Mouse (Mus musculus): ENCODE measurements around the gene Sh3rf1. TPM values are rescaled to one million over a fixed set of nuclear protein-coding genes. Genes with fewer than 3 reads are reported as not detected.

The Sh3rf1 gene
- polyA plus RNA-seq, 1 experiment, result 5.5 TPM

- H3K4me3 ChIP-seq (replicated peaks; ENCODE audit: insufficient read depth, low read depth, low read length), result no peak overlapping the region
- WGBS, result 68% methylated on average over 20 of the region's 20 CpGs
- DNase-seq, result no peak
- no peak overlapping the region for H3K27ac ChIP-seq (ENCODE audit: insufficient read depth, low read length)
- TF ChIP-seq POLR2A (IDR thresholded peaks at IDR 0.05; ENCODE audit: borderline replicate concordance, insufficient read depth, low read length) (no peak), CTCF (IDR thresholded peaks at IDR 0.05; ENCODE audit: borderline replicate concordance, insufficient read depth, low read depth, low read length) (no peak)
- peaks cover 3% of the 10 kb centered on the region; the same call in 1 of the 2 replicates for H3K27me3 ChIP-seq (ENCODE audit: control insufficient read depth, insufficient read depth, low read length)
- peaks cover 4% of the 10 kb centered on the region; the same call in 1 of the 2 replicates for H3K4me1 ChIP-seq (ENCODE audit: control insufficient read depth, insufficient read depth, low read length)
These were observed 2.1 kb downstream of the Sh3rf1 start for GRCm38 (mm10) chr8:61225581-61226395.

GRCm38 (mm10) chr8:61226632-61227031 is 3.0 kb downstream of the Sh3rf1 start:
- WGBS, result 93% methylated on average over 5 of the region's 5 CpGs
- DNase-seq, result no peak
- TF ChIP-seq CTCF (IDR thresholded peaks at IDR 0.05; ENCODE audit: borderline replicate concordance, insufficient read depth, low read depth, low read length), result no peak
- no peak for TF ChIP-seq POLR2A (IDR thresholded peaks at IDR 0.05; ENCODE audit: borderline replicate concordance, insufficient read depth, low read length)
- Histone ChIP-seq H3K27ac (ENCODE audit: insufficient read depth, low read length) (no peak overlapping the region), H3K4me1 (ENCODE audit: control insufficient read depth, insufficient read depth, low read length) (peaks cover 4% of the 10 kb centered on the region; the same call in 1 of the 2 replicates), H3K27me3 (ENCODE audit: control insufficient read depth, insufficient read depth, low read length) (peaks cover 3% of the 10 kb centered on the region; the same call in 1 of the 2 replicates), H3K4me3 (replicated peaks; ENCODE audit: insufficient read depth, low read depth, low read length) (no peak overlapping the region)

GRCm38 (mm10) chr8:61228678-61229077 is 5.0 kb downstream of the Sh3rf1 start:
- no peak for TF ChIP-seq CTCF (IDR thresholded peaks at IDR 0.05; ENCODE audit: borderline replicate concordance, insufficient read depth, low read depth, low read length)
- TF ChIP-seq POLR2A (IDR thresholded peaks at IDR 0.05; ENCODE audit: borderline replicate concordance, insufficient read depth, low read length), result no peak
- Histone ChIP-seq H3K4me1 (ENCODE audit: control insufficient read depth, insufficient read depth, low read length) (peaks cover 4% of the 10 kb centered on the region; the same call in 1 of the 2 replicates), H3K4me3 (replicated peaks; ENCODE audit: insufficient read depth, low read depth, low read length) (no peak overlapping the region), H3K27ac (ENCODE audit: insufficient read depth, low read length) (no peak overlapping the region), H3K27me3 (ENCODE audit: control insufficient read depth, insufficient read depth, low read length) (peaks cover 3% of the 10 kb centered on the region; the same call in 1 of the 2 replicates)
- 78% methylated on average over 8 of the region's 8 CpGs for WGBS
- DNase-seq, result no peak

- no peak overlapping the region for H3K27ac ChIP-seq (ENCODE audit: insufficient read depth, low read length)
- 83% methylated on average over 12 of the region's 12 CpGs for WGBS
- no peak overlapping the region for H3K4me3 ChIP-seq (replicated peaks; ENCODE audit: insufficient read depth, low read depth, low read length)
These were observed 6.0 kb downstream of the Sh3rf1 start for GRCm38 (mm10) chr8:61229511-61230195.

DNA sequence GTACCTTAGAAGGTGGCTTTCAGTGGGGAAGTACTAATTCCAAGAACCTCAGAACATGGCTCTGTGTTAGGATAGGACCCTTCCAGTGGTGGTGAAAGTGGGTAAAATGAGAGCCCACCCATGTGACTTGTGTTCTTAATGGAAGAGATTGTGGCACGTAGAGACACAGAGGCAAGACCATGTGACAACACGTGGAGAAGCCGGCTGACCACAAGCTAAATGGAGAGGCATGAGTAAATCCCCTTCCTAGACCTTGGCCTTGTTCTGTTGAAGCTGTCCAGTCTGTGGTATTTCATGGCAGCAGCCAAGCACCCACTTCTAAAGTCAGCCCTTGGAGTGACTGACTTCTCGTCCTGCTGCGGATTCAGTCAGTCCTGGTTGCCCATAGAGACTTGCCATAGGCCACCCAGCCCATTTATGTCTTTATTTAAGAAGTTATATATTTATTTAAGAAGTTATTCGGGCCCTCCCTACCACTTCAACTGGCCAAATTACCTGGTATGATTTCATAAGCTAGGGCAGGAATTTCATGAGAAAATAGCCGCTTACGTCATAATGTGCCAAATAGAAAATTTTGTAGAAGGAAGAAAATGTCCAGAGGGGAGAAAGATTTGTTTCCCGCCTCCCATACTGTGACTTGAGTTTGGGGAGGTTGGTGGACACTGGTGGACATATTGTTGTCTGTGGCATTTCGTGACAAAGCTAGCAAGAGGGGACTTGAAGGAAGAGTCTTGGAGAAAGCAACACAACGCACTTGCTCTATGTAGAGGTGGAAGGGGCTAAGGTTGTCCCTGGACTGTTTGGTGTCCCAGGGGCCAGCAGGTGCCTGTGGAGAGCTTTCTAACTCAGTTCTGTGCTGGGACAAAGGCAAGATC is 7.4 kb downstream of the Sh3rf1 start:
- H3K4me3 ChIP-seq (replicated peaks; ENCODE audit: insufficient read depth, low read depth, low read length), result no peak overlapping the region
- TF ChIP-seq POLR2A (IDR thresholded peaks at IDR 0.05; ENCODE audit: borderline replicate concordance, insufficient read depth, low read length), result no peak
- TF ChIP-seq CTCF (IDR thresholded peaks at IDR 0.05; ENCODE audit: borderline replicate concordance, insufficient read depth, low read depth, low read length), result no peak
- 96% methylated on average over 11 of the region's 11 CpGs for WGBS
- H3K27me3 ChIP-seq (ENCODE audit: control insufficient read depth, insufficient read depth, low read length), result no peaks in the 10 kb centered on the region
- no peaks in the 10 kb centered on the region for H3K4me1 ChIP-seq (ENCODE audit: control insufficient read depth, insufficient read depth, low read length)
- H3K27ac ChIP-seq (ENCODE audit: insufficient read depth, low read length), result no peak overlapping the region
- DNase-seq, result no peak

More at GRCm38 (mm10) chr8:61229511-61230195, 6.0 kb downstream of the Sh3rf1 start:
- H3K4me1 ChIP-seq (ENCODE audit: control insufficient read depth, insufficient read depth, low read length), result peaks cover 3% of the 10 kb centered on the region; the same call in 1 of the 2 replicates
- peaks cover under 1% of the 10 kb centered on the region; the same call in 1 of the 2 replicates for H3K27me3 ChIP-seq (ENCODE audit: control insufficient read depth, insufficient read depth, low read length)
- no peak for DNase-seq
- TF ChIP-seq CTCF (IDR thresholded peaks at IDR 0.05; ENCODE audit: borderline replicate concordance, insufficient read depth, low read depth, low read length) (no peak), POLR2A (IDR thresholded peaks at IDR 0.05; ENCODE audit: borderline replicate concordance, insufficient read depth, low read length) (no peak)

GRCm38 (mm10) chr8:61235499-61235898 is 11.8 kb downstream of the Sh3rf1 start:
- H3K4me1 ChIP-seq (ENCODE audit: control insufficient read depth, insufficient read depth, low read length), result no peaks in the 10 kb centered on the region
- 92% methylated on average over 5 of the region's 5 CpGs for WGBS
- no peak for TF ChIP-seq CTCF (IDR thresholded peaks at IDR 0.05; ENCODE audit: borderline replicate concordance, insufficient read depth, low read depth, low read length)
- TF ChIP-seq POLR2A (IDR thresholded peaks at IDR 0.05; ENCODE audit: borderline replicate concordance, insufficient read depth, low read length), result no peak
- H3K4me3 ChIP-seq (replicated peaks; ENCODE audit: insufficient read depth, low read depth, low read length), result no peak overlapping the region
- no peaks in the 10 kb centered on the region for H3K27me3 ChIP-seq (ENCODE audit: control insufficient read depth, insufficient read depth, low read length)
- no peak for DNase-seq
- no peak overlapping the region for H3K27ac ChIP-seq (ENCODE audit: insufficient read depth, low read length)
